Mouse (Mus musculus): ENCODE data around the gene Cdk5r2. TPM values are rescaled to one million over a fixed set of nuclear protein-coding genes. Genes with fewer than 3 reads are reported as not detected.

The Cdk5r2 gene
- total and polyA plus RNA-seq, 3 experiments, result 0.04 to 0.24 TPM; not detected in 1

DNA sequence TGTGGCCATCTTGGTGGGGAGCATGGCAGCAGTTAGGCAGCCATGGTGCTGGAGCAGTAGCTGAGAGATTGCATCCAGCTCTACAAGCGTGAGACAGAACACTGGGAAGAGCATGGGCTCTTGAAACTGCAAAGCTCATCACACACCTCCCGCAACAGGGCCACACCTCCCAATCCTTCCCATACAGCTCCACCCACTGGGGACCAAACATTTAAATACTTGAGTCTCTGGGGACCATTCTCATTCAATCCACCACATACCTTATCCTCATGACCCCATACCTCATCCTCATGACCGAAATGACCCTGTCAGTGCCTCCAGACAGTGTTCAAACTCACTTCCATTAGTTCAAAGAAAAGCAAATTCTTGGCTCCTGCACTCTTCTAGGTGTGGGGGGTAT lies 21.5 kb upstream of the Cdk5r2 start:
- in situ Hi-C loops (cut with MboI; ENCODE audit: low pct_ligation_motif_present, low pct_unique_long_range_greater_than_20kb, low sequenced_read_pairs), result no loop called here

GRCm38 (mm10) chr1:74843090-74843489 lies 11.6 kb upstream of the Cdk5r2 start:
- Histone ChIP-seq H3K9ac (ENCODE audit: insufficient read depth, low read depth) (no peak overlapping the region), H3K4me3 (replicated peaks in 1 of 3; ENCODE audit: low read depth in 2 of 3, low read length in 2 of 3, poor library complexity in 1 of 3) (no peak overlapping the region), H3K27ac (ENCODE audit: insufficient read depth, low read depth) (no peak overlapping the region), H3K79me2 (replicated peaks; ENCODE audit: control insufficient read depth, extremely low read depth, insufficient read depth, poor library complexity, severe bottlenecking) (no peaks in the 10 kb centered on the region), H3K9me3 (replicated peaks; ENCODE audit: low read length) (no peaks in the 10 kb centered on the region), H3K27me3 (replicated peaks) (peaks cover 25% of the 10 kb centered on the region), H3K4me2 (ENCODE audit: insufficient read depth, low read depth, poor library complexity, severe bottlenecking) (no peak overlapping the region), H3K36me3 (replicated peaks in 1 of 2; ENCODE audit: control insufficient read depth in 1 of 2, insufficient read depth in 1 of 2, low read length in 1 of 2) (no peaks in the 10 kb centered on the region), H3K4me1 (ENCODE audit: control insufficient read depth in 1 of 2, insufficient read depth in 2 of 2) (no peaks in the 10 kb centered on the region)
- in situ Hi-C loops (cut with MboI; ENCODE audit: low pct_ligation_motif_present, low pct_unique_long_range_greater_than_20kb, low sequenced_read_pairs) (no loop called here), dilution Hi-C loops (cut with MboI; ENCODE audit: extremely low pct_ligation_motif_present, extremely low pct_unique_long_range_greater_than_20kb, low sequenced_read_pairs) (no loop called here)
- DNase-seq (ENCODE audit: extremely low read depth), result no peak
- TF ChIP-seq POLR2AphosphoS2 (IDR thresholded peaks at IDR 0.05; ENCODE audit: low read depth, low read length), result no peak

More for the DNA sequence above, 21.5 kb upstream of the Cdk5r2 start:
- no peaks in the 10 kb centered on the region for H3K36me3 ChIP-seq (replicated peaks in 1 of 2; ENCODE audit: control insufficient read depth in 1 of 2, insufficient read depth in 1 of 2, low read length in 1 of 2)
- no peak overlapping the region for H3K9ac ChIP-seq (ENCODE audit: insufficient read depth, low read depth)
- no peak overlapping the region for H3K27ac ChIP-seq (ENCODE audit: insufficient read depth, low read depth)
- no peaks in the 10 kb centered on the region for H3K27me3 ChIP-seq (replicated peaks)
- no peak overlapping the region for H3K4me2 ChIP-seq (ENCODE audit: insufficient read depth, low read depth, poor library complexity, severe bottlenecking)
- TF ChIP-seq PAX5 (IDR thresholded peaks at IDR 0.05; ENCODE audit: low read length) (no peak), ZNF384 (IDR thresholded peaks at IDR 0.05; ENCODE audit: low read depth, low read length) (no peak), KAT2A (IDR thresholded peaks at IDR 0.05; ENCODE audit: insufficient replicate concordance, low read length) (no peak), SIN3A (IDR thresholded peaks at IDR 0.05; ENCODE audit: low read length) (no peak), MYC (IDR thresholded peaks at IDR 0.05; ENCODE audit: low read depth, low read length) (no peak), POLR2AphosphoS2 (IDR thresholded peaks at IDR 0.05; ENCODE audit: low read depth, low read length) (no peak), JUN (IDR thresholded peaks at IDR 0.05; ENCODE audit: insufficient read depth, low read depth, low read length) (no peak), E2F4 (IDR thresholded peaks at IDR 0.05; ENCODE audit: insufficient replicate concordance, low read depth, low read length) (no peak), TCF12 (IDR thresholded peaks at IDR 0.05; ENCODE audit: low read depth, low read length) (no peak), NELFE (IDR thresholded peaks at IDR 0.05; ENCODE audit: low read depth, low read length) (no peak), ETS1 (conservative IDR thresholded peaks at IDR 0.05; ENCODE audit: low read depth, low read length) (no peak), MEF2A (IDR thresholded peaks at IDR 0.05; ENCODE audit: borderline replicate concordance, low read depth, low read length) (no peak), IRF4 (IDR thresholded peaks at IDR 0.05; ENCODE audit: low read depth, low read length) (no peak)
- dilution Hi-C loops (cut with MboI; ENCODE audit: extremely low pct_ligation_motif_present, extremely low pct_unique_long_range_greater_than_20kb, low sequenced_read_pairs), result no loop called here
- no peak for DNase-seq (ENCODE audit: extremely low read depth)
- no peaks in the 10 kb centered on the region for H3K79me2 ChIP-seq (replicated peaks; ENCODE audit: control insufficient read depth, extremely low read depth, insufficient read depth, poor library complexity, severe bottlenecking)
- no peaks in the 10 kb centered on the region for H3K4me1 ChIP-seq (ENCODE audit: control insufficient read depth in 1 of 2, insufficient read depth in 2 of 2)
- peaks cover 6% of the 10 kb centered on the region for H3K9me3 ChIP-seq (replicated peaks; ENCODE audit: low read length)
- no peak overlapping the region for H3K4me3 ChIP-seq (replicated peaks in 1 of 3; ENCODE audit: low read depth in 2 of 3, low read length in 2 of 3, poor library complexity in 1 of 3)

- dilution Hi-C loops (cut with MboI; ENCODE audit: extremely low pct_ligation_motif_present, extremely low pct_unique_long_range_greater_than_20kb, low sequenced_read_pairs), result no loop called here
- Histone ChIP-seq H3K79me2 (replicated peaks; ENCODE audit: control insufficient read depth, extremely low read depth, insufficient read depth, poor library complexity, severe bottlenecking) (no peaks in the 10 kb centered on the region), H3K9ac (ENCODE audit: insufficient read depth, low read depth) (no peak overlapping the region), H3K4me1 (ENCODE audit: control insufficient read depth in 1 of 2, insufficient read depth in 2 of 2) (peaks cover 3 to 11% of the 10 kb centered on the region in 2 experiments; a peak in 3 of 4 replicates), H3K4me3 (replicated peaks in 1 of 3; ENCODE audit: low read depth in 2 of 3, low read length in 2 of 3, poor library complexity in 1 of 3) (no peak overlapping the region), H3K9me3 (replicated peaks; ENCODE audit: low read length) (no peaks in the 10 kb centered on the region), H3K27ac (ENCODE audit: insufficient read depth, low read depth) (no peak overlapping the region), H3K27me3 (replicated peaks) (peaks cover 27% of the 10 kb centered on the region), H3K36me3 (replicated peaks in 1 of 2; ENCODE audit: control insufficient read depth in 1 of 2, insufficient read depth in 1 of 2, low read length in 1 of 2) (no peaks in the 10 kb centered on the region), H3K4me2 (ENCODE audit: insufficient read depth, low read depth, poor library complexity, severe bottlenecking) (0 out of 2 replicates have a peak overlapping the region, but pooled peaks have one; percentile 1)
- DNase-seq (ENCODE audit: extremely low read depth), result no peak
- in situ Hi-C loops (cut with MboI; ENCODE audit: low pct_ligation_motif_present, low pct_unique_long_range_greater_than_20kb, low sequenced_read_pairs), result no loop called here
- TF ChIP-seq NELFE (IDR thresholded peaks at IDR 0.05; ENCODE audit: low read depth, low read length) (no peak), ZNF384 (IDR thresholded peaks at IDR 0.05; ENCODE audit: low read depth, low read length) (no peak), ZKSCAN1 (IDR thresholded peaks at IDR 0.05; ENCODE audit: borderline replicate concordance, low read depth, low read length) (no peak), CHD1 (IDR thresholded peaks at IDR 0.05; ENCODE audit: low read depth, low read length) (no peak)
Measured at GRCm38 (mm10) chr1:74846341-74846740, 8.4 kb upstream of the Cdk5r2 start.
